Mouse (Mus musculus) bone marrow, adult 2 months (tissue): ENCODE measurements around the gene Ugt1a8. TPM values are rescaled to one million over a fixed set of nuclear protein-coding genes. Genes with fewer than 3 reads are reported as not detected.
A peak's percentile ranks its signal among the peaks of the same experiment; 100 is the strongest.

Experiments
- H3K27ac ChIP-seq: fragments of 200-500 bp; 2 replicates; pipeline ENCODE4 v1.5.1; 2012; ENCODE audit warnings: low read depth, mild to moderate bottlenecking, control low read depth, inconsistent platforms, low read length; ENCODE audit not compliant: control insufficient read depth, poor library complexity, insufficient read depth
- H3K4me1 ChIP-seq: fragments of 200-500 bp; 2 replicates; pipeline ENCODE4 v1.6.1; 2011; ENCODE audit warnings: low read length; ENCODE audit not compliant: control insufficient read depth, insufficient read depth
- H3K4me3 ChIP-seq: fragments of 200-500 bp; replicated peaks from 2 replicates; pipeline ENCODE3; 2011; ENCODE audit warnings: mild to moderate bottlenecking, low read depth, low read length, control low read depth; ENCODE audit not compliant: control insufficient read depth
- CTCF ChIP-seq: fragments of 200-500 bp; IDR thresholded peaks from 2 replicates; pipeline ENCODE4 v1.5.1; 2011; ENCODE audit warnings: low read length, control low read depth; ENCODE audit not compliant: control insufficient read depth, insufficient read depth
- POLR2A ChIP-seq: fragments of 200-500 bp; IDR thresholded peaks from 2 replicates; pipeline ENCODE4 v1.6.1; 2011; ENCODE audit warnings: low read depth, mild to moderate bottlenecking, control low read depth, low read length, borderline replicate concordance; ENCODE audit not compliant: control insufficient read depth
- WGBS: fragments of 180-500 bp; shearing (Covaris S2); methylation state at CpG from one replicate; pipeline ENCODE4 v1.1.7; 2018; 5-methylcytosine and 5-hydroxymethylcytosine counted together
- polyA plus RNA-seq: library from polyadenylated mRNA; stranded (reverse); fragments of >200 nt; gene quantifications from 2 replicates; pipeline ENCODE4 v1.2.4, GENCODE M21; 2011; ENCODE audit warnings: low replicate concordance; ENCODE audit not compliant: missing spikeins, insufficient read depth, insufficient read length

The Ugt1a8 gene
- polyA plus RNA-seq, 1 experiment: not detected

- WGBS: 86% methylated on average over 7 of the region's 7 CpGs
- Histone ChIP-seq H3K4me1 (no peaks in the 10 kb centered on the region), H3K4me3 (no peak within 1 kb of the TSS), H3K27ac (no peak within 1 kb of the TSS)
- TF ChIP-seq CTCF: no peak
- TF ChIP-seq POLR2A: no peak
Measured at GRCm38 (mm10) chr1:88200456-88200855, 112.8 kb downstream of the Ugt1a8 start, which contains the start of gene Ugt1a2. Gene Ugt1a2 (plus strand): TSS chr1:88200601.

DNA sequence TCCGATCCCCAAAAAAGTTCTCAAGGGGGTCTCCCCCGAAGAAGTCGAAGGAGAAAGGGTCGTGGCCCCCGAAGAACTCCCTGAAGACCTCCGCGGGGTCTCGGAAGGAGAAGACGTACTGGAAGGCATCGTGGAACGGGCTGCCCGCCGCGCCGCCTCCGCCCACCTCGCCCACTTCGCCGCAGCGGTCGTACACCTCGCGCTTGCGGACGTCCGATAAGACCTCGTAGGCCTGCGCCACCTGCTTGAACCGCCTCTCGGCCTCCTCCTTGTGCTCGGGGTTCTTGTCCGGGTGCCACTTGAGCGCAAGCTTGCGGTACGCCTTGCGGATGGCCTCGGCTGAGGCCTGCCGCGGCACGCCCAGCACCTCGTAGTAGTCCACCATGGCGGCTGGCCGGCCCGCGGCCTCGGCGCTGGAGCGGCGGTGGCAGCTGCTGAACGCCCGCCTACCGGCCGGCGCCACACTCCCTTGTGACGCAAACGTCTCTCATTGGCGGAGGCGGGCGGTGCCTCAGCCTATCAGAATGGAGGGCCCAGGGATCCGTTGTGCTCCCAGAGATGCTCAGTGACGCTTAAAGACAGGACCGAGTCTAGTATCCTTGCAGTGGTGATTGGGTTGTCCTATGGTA, 117.8 kb downstream of the Ugt1a8 start, which contains the start of gene Dnajb3:
Gene Dnajb3, minus strand, starts transcription at position 489 of the 629 bp plus-strand sequence.
- Histone ChIP-seq H3K27ac (peak within 1 kb of the TSS; percentile 81), H3K4me3 (peak within 1 kb of the TSS; percentile 65)

DNA sequence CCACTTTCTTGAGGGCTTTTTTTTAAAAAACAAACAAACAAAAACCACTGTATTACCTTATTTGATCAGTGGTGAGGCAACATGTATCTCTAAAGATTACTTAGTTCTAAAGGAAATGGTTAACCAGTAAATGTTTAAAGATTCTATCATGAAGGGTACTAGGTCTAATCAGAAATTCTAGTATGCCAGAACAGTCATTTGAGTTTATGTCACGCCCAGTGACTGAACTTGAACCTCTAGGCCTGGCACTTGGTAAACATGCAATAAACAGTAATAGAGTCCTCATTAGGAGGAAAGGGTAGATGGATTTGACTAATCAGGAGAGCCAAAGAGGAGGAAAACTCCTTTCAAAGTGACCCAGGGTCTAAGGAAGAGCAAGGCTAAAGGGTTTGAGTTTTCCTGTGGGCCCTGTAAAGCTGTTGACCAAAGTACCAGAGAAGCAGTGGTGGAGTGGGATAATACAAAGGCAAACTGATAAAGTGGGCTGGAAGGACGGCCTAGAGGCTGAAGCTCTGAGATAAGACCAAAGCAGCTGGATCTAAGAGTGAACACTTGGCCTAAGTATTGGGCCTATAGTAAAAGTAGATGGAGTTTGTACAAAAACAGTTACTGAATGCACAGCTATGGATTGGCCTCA, 119.3 kb downstream of the Ugt1a8 start:
- TF ChIP-seq POLR2A: no peak
- no peak for TF ChIP-seq CTCF
- H3K4me3 ChIP-seq: no peak overlapping the region
- H3K4me1 ChIP-seq: no peaks in the 10 kb centered on the region; the same call in 1 of the 2 replicates
- H3K27ac ChIP-seq: peak overlapping the region; percentile 29; the same call in 1 of the 2 replicates
- 50% methylated on average over 2 of the region's 2 CpGs for WGBS

More for the DNA sequence above, 117.8 kb downstream of the Ugt1a8 start, which contains the start of gene Dnajb3:
- no peaks in the 10 kb centered on the region; the same call in 1 of the 2 replicates for H3K4me1 ChIP-seq
- TF ChIP-seq CTCF: no peak
- peak; percentile 92; the same call in 1 of the 2 replicates for TF ChIP-seq POLR2A
- 25% methylated on average over 62 of the region's 62 CpGs for WGBS

DNA sequence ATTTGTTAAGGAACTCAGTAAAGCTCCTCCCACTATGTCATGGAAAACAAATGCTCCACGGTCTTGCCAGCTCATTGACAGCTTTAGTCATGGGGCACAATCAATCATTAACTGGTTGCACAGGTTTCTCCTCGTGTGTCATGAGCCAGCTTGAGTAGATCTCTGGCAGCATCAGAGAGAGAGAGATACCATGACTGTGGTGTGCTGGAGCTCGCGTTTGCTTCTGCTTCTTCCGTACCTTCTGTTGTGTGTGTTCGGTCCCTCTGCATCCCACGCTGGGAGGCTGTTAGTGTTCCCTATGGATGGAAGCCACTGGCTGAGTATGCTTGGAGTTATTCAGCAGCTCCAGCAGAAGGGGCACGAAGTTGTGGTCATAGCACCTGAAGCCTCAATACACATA, 124.2 kb downstream of the Ugt1a8 start, which contains the start of gene Ugt1a1:
Gene Ugt1a1, plus strand, starts transcription at position 148 of the 400 bp plus-strand sequence.
- WGBS: 68% methylated on average over 8 of the region's 8 CpGs
- Histone ChIP-seq H3K4me1 (no peaks in the 10 kb centered on the region; the same call in 1 of the 2 replicates), H3K4me3 (no peak within 1 kb of the TSS), H3K27ac (no peak within 1 kb of the TSS)
- TF ChIP-seq POLR2A (no peak), CTCF (no peak)

- Histone ChIP-seq H3K4me1 (no peaks in the 10 kb centered on the region; the same call in 1 of the 2 replicates), H3K27ac (no peak overlapping the region), H3K4me3 (no peak overlapping the region)
- WGBS: 60% methylated on average over 8 of the region's 8 CpGs
- TF ChIP-seq CTCF: no peak
- TF ChIP-seq POLR2A: no peak
Measured at GRCm38 (mm10) chr1:88212341-88213045, 124.9 kb downstream of the Ugt1a8 start.

GRCm38 (mm10) chr1:88213061-88213460, 125.4 kb downstream of the Ugt1a8 start:
- Histone ChIP-seq H3K4me3 (no peak overlapping the region), H3K4me1 (no peaks in the 10 kb centered on the region; the same call in 1 of the 2 replicates), H3K27ac (no peak overlapping the region)
- 65% methylated on average over 1 of the region's 1 CpGs for WGBS
- TF ChIP-seq POLR2A (no peak), CTCF (no peak)

DNA sequence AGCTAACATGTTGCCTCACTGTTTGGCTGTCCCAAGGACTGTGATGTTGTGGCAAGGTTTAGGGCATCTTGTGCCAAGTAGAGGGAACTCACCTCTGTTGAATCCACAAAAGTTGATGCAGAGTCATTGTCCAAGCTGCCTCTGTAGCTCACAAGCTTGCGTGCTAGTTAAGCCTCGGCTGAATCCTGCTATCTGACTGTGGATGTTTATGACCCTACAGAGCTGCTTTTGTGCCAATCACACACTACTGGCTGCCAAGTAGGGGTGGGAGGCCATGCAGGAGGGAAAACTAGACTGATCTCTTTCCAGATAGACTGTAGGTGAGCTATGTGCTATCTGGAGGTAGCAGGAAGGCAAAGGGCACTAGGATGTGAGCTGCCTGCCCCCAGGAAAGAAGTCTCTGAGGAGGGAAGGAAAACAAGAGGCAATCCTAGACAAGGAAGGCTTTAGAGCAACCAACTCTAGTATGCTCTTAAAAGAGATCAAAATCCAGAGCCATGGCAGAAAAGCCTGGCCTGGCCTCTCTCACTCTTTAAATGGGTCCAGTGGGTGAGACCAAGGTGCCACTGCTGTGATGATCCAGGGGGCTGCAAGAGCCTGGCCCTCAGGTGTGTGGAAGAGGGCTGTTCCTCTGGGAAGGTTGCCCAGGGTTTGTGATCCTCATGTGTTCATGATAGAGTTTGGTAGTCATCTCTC, 126.3 kb downstream of the Ugt1a8 start:
- WGBS: 72% methylated on average over 2 of the region's 2 CpGs
- TF ChIP-seq POLR2A (no peak), CTCF (no peak)
- H3K27ac ChIP-seq: no peak overlapping the region
- H3K4me3 ChIP-seq: no peak overlapping the region
- H3K4me1 ChIP-seq: no peaks in the 10 kb centered on the region

DNA sequence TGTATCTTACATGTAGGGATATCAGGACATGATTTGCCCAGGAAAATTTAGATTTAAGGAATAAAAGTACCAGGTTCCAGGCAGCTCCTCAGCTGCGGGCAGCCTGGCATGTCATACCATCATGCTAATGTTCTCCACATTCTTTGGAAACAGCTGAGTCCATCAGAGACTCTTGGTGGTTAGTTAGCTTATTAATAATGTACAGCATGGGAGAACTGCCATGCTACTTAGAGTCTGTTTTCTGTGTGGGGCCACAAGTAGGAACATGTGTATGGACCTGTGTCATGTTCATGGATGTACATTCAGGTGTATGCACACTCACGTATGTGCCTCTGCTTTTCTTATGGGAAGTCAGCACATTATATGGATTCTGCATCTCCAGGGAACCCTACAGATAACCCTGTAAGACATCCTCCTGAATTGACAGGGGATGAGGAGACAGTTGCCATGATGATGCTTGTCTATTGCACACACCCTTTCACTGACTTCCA, 126.9 kb downstream of the Ugt1a8 start:
- TF ChIP-seq POLR2A (no peak), CTCF (no peak)
- Histone ChIP-seq H3K4me1 (no peaks in the 10 kb centered on the region), H3K27ac (no peak overlapping the region), H3K4me3 (no peak overlapping the region)
- WGBS: 74% methylated on average over 2 of the region's 2 CpGs
